In genomic region chr17:78942579-78942978, GRCm38 (mm10) we compare ENCODE assay signal across 24 mouse cellular contexts. TPM values are rescaled to one million over a fixed set of nuclear protein-coding genes. Genes with fewer than 3 reads are reported as not detected.
"Had no signal": no experiment of that assay in that cellular context is flagged by ENCODE, and none has a peak within 500 bp of the region (broad histone marks: within the 10 kb centered on the region; RNA-seq: fewer than 3 reads in every experiment).

No protein-coding gene starts in this region.

- DNase-seq: lung, adult 2 months; lung, postnatal 14 days; lung, postnatal 36 days; retina, postnatal 1 day; right cerebral cortex, adult 18-20 months; right cerebral cortex, postnatal 25 days; right cerebral cortex, postnatal 4 days; spleen, adult 18-20 months; thymus, adult 18-20 months; thymus, postnatal 14 days; thymus, postnatal 36 days had no signal

- H3K27ac ChIP-seq: lung, embryonic 15.5 days; macrophage; midbrain, embryonic 13.5 days; neural tube, embryonic 13.5 days; neural tube, embryonic 15.5 days had no signal

- H3K4me2 ChIP-seq: lung, embryonic 15.5 days; midbrain, embryonic 11.5 days; midbrain, embryonic 13.5 days; neural tube, embryonic 13.5 days; neural tube, embryonic 15.5 days had no signal

- H3K9me3 ChIP-seq: lung, embryonic 15.5 days; megakaryocyte, embryonic 14.5 days; midbrain, embryonic 13.5 days; neural tube, embryonic 13.5 days; neural tube, embryonic 15.5 days had no signal

- ATAC-seq: lung, postnatal 0 days; midbrain, embryonic 13.5 days; midbrain, embryonic 16.5 days had no signal

- H3K4me3 ChIP-seq: lung, embryonic 15.5 days; megakaryocyte, embryonic 14.5 days; midbrain, embryonic 13.5 days; myocyte; neural tube, embryonic 13.5 days; neural tube, embryonic 15.5 days had no signal

- H3K9ac ChIP-seq: lung, embryonic 15.5 days; midbrain, embryonic 13.5 days; neural tube, embryonic 13.5 days; neural tube, embryonic 15.5 days had no signal

- H3K27me3 ChIP-seq: lung, embryonic 15.5 days; megakaryocyte, embryonic 14.5 days; midbrain, embryonic 13.5 days; neural tube, embryonic 13.5 days; neural tube, embryonic 15.5 days had no signal

RNA-seq across cellular contexts. Expression of gene Sult6b1, which starts 35.8 kb away (rescaled TPM):
- total RNA-seq: megakaryocyte progenitor cell, adult 5-6 weeks had no signal
- polyA plus RNA-seq: lung, adult 2 months; macrophage; midbrain, embryonic 11.5 days; neural tube, embryonic 13.5 days; small intestine, adult 2 months; stomach, embryonic 14.5 days had no signal
